Mouse (Mus musculus) heart, adult 11 months (tissue): ENCODE results near the gene Crocc2.
"Not testable (repeated sequence)": the region's sequence is repeated elsewhere in the genome, so short reads cannot be mapped to it uniquely, and the experiment has no call there.

Experiments
- DNase-seq: peaks from one replicate; pipeline ENCODE4 v3.0.0; 2022

Crocc2 gene

GRCm38 (mm10) chr1:93162588-93162987 lies 5.9 kb upstream of the Crocc2 start:
- no peak for DNase-seq

- DNase-seq = no peak
Observed at GRCm38 (mm10) chr1:93165447-93165846, 3.1 kb upstream of the Crocc2 start.

- no peak for DNase-seq
Observed at GRCm38 (mm10) chr1:93166346-93167079, 2.0 kb upstream of the Crocc2 start.

- DNase-seq = no peak
Observed at GRCm38 (mm10) chr1:93173665-93174064, 5.1 kb downstream of the Crocc2 start.

- peak; percentile 94 for DNase-seq
Observed at GRCm38 (mm10) chr1:93174399-93174798, 5.9 kb downstream of the Crocc2 start.

- DNase-seq = no peak
Observed at GRCm38 (mm10) chr1:93175849-93176248, 7.3 kb downstream of the Crocc2 start.

- DNase-seq = peak; percentile 97
Observed at GRCm38 (mm10) chr1:93176525-93177332, 8.2 kb downstream of the Crocc2 start.

- DNase-seq = no peak
Observed at GRCm38 (mm10) chr1:93182281-93182680, 13.8 kb downstream of the Crocc2 start.

- DNase-seq = peak; percentile 93
Observed at GRCm38 (mm10) chr1:93184071-93184828, 15.7 kb downstream of the Crocc2 start.

- DNase-seq = no peak
Observed at GRCm38 (mm10) chr1:93190726-93191305, 22.3 kb downstream of the Crocc2 start.

- no peak for DNase-seq
Observed at GRCm38 (mm10) chr1:93194961-93195360, 26.4 kb downstream of the Crocc2 start.

- DNase-seq = not testable (repeated sequence)
Observed at GRCm38 (mm10) chr1:93197454-93197853, 28.9 kb downstream of the Crocc2 start.

- DNase-seq = no peak
Observed at GRCm38 (mm10) chr1:93197916-93198315, 29.4 kb downstream of the Crocc2 start.

GRCm38 (mm10) chr1:93206277-93206970 lies 37.9 kb downstream of the Crocc2 start:
- no peak for DNase-seq

- DNase-seq = peak; percentile 93
Observed at GRCm38 (mm10) chr1:93207536-93208064, 39.1 kb downstream of the Crocc2 start.

GRCm38 (mm10) chr1:93210213-93210641 lies 41.7 kb downstream of the Crocc2 start:
- DNase-seq = peak; percentile 99

GRCm38 (mm10) chr1:93211019-93211418 lies 42.5 kb downstream of the Crocc2 start:
- no peak for DNase-seq

GRCm38 (mm10) chr1:93211549-93212220 lies 43.2 kb downstream of the Crocc2 start:
- peak; percentile 98 for DNase-seq

- DNase-seq = no peak
Observed at GRCm38 (mm10) chr1:93212441-93212840, 43.9 kb downstream of the Crocc2 start.

GRCm38 (mm10) chr1:93214612-93215011 lies 46.1 kb downstream of the Crocc2 start:
- DNase-seq = no peak

GRCm38 (mm10) chr1:93216839-93217497 lies 48.4 kb downstream of the Crocc2 start:
- DNase-seq = peak; percentile 96
